Mouse (Mus musculus) MEL (cell line): ENCODE measurements around the gene Psmb10. TPM values are rescaled to one million over a fixed set of nuclear protein-coding genes. Genes with fewer than 3 reads are reported as not detected.

ENCODE experiments used
- DNase-seq: peaks from one replicate; pipeline ENCODE4 v3.0.0; 2011; ENCODE audit warnings: low read depth, low spot score
- H3K27ac ChIP-seq: 2 replicates; pipeline ENCODE4 v1.5.1; 2012; ENCODE audit warnings: low read depth, mild to moderate bottlenecking, control low read depth, low read length, moderate library complexity; ENCODE audit not compliant: control insufficient read depth
- H3K27me3 ChIP-seq, 2 experiments: fragments of 150-350 bp in 1 of 2; sonication (generic) in 1 of 2; 2 replicates each; pipeline ENCODE4 v1.6.1; 2012; ENCODE audit warnings: low read length in 2 of 2, mild to moderate bottlenecking in 2 of 2, improper control_type of control experiment in 1 of 2, moderate library complexity in 1 of 2; ENCODE audit not compliant: insufficient read depth in 2 of 2, control insufficient read depth in 1 of 2
- H3K36me3 ChIP-seq, 2 experiments: 2 replicates each; pipeline ENCODE4 v1.6.1; 2012 to 2014; ENCODE audit warnings: low read length in 2 of 2, improper control_type of control experiment in 1 of 2, inconsistent platforms in 1 of 2, mild to moderate bottlenecking in 1 of 2; ENCODE audit not compliant: insufficient read depth in 2 of 2, control insufficient read depth in 1 of 2
- H3K4me1 ChIP-seq, 2 experiments: fragments of 150-350 bp in 1 of 2; sonication (generic) in 1 of 2; 2 replicates each; pipeline ENCODE4 v1.6.1; 2012; ENCODE audit warnings: low read length in 2 of 2, improper control_type of control experiment in 1 of 2, mild to moderate bottlenecking in 1 of 2; ENCODE audit not compliant: insufficient read depth in 2 of 2, control insufficient read depth in 1 of 2
- H3K4me3 ChIP-seq, 2 experiments: fragments of 150-350 bp in 1 of 2; sonication (generic) in 1 of 2; 2 replicates each; pipeline ENCODE4 v1.5.1; 2012; ENCODE audit warnings: low read depth in 2 of 2, low read length in 2 of 2, mild to moderate bottlenecking in 2 of 2, moderate library complexity in 2 of 2, control low read depth in 1 of 2, improper control_type of control experiment in 1 of 2; ENCODE audit not compliant: control insufficient read depth in 1 of 2, insufficient read depth in 1 of 2
- H3K79me2 ChIP-seq: 2 replicates; pipeline ENCODE4 v1.6.1; 2012; ENCODE audit warnings: mild to moderate bottlenecking, low read length, moderate library complexity; ENCODE audit not compliant: control insufficient read depth, poor library complexity, insufficient read depth
- H3K9ac ChIP-seq: 2 replicates; pipeline ENCODE4 v1.6.1; 2012; ENCODE audit warnings: low read depth, mild to moderate bottlenecking, control low read depth, low read length, moderate library complexity; ENCODE audit not compliant: control insufficient read depth, poor library complexity, severe bottlenecking
- H3K9me3 ChIP-seq: fragments of 150-350 bp; sonication (generic); replicated peaks from 2 replicates; pipeline ENCODE4 v1.6.1; 2012; ENCODE audit warnings: mild to moderate bottlenecking, low read length, improper control_type of control experiment, moderate library complexity; ENCODE audit not compliant: insufficient read depth
- BHLHE40 ChIP-seq: IDR thresholded peaks from 2 replicates; pipeline ENCODE4 v1.6.1; 2012; ENCODE audit warnings: low read depth, mild to moderate bottlenecking, inconsistent platforms, low read length, improper control_type of control experiment, borderline replicate concordance
- CHD2 ChIP-seq: IDR thresholded peaks from 2 replicates; pipeline ENCODE4 v1.6.1; 2011; ENCODE audit warnings: low read length, improper control_type of control experiment
- CTCF ChIP-seq, 3 experiments: IDR thresholded peaks in 2 of 3; conservative IDR thresholded peaks in 1 of 3; 2 replicates each; pipeline ENCODE4 v1.5.1; 2011 to 2012; ENCODE audit warnings: low read length in 3 of 3, low read depth in 2 of 3, mild to moderate bottlenecking in 2 of 3, improper control_type of control experiment in 1 of 3, inconsistent platforms in 1 of 3, mixed read lengths in 1 of 3, moderate library complexity in 1 of 3; ENCODE audit not compliant: control insufficient read depth in 1 of 3, insufficient read depth in 1 of 3, poor library complexity in 1 of 3, severe bottlenecking in 1 of 3
- E2F4 ChIP-seq: IDR thresholded peaks from 2 replicates; pipeline ENCODE4 v1.6.1; 2011; ENCODE audit warnings: low read depth, low read length, improper control_type of control experiment, borderline replicate concordance
- EP300 ChIP-seq, 2 experiments: IDR thresholded peaks; 2 replicates each; pipeline ENCODE4 v1.6.1; 2011; ENCODE audit warnings: improper control_type of control experiment in 2 of 2, low read length in 2 of 2, low read depth in 1 of 2, mild to moderate bottlenecking in 1 of 2
- GATA1 ChIP-seq: IDR thresholded peaks from 2 replicates; pipeline ENCODE4 v1.6.1; 2011; ENCODE audit warnings: low read depth, low read length, improper control_type of control experiment
- JUND ChIP-seq: IDR thresholded peaks from 2 replicates; pipeline ENCODE4 v1.6.1; 2011; ENCODE audit warnings: low read depth, mild to moderate bottlenecking, improper control_type of control experiment, low read length
- KAT2A ChIP-seq: conservative IDR thresholded peaks from 2 replicates; pipeline ENCODE4 v1.6.1; 2012; ENCODE audit warnings: low read depth, low read length, improper control_type of control experiment, inconsistent platforms
- MAFK ChIP-seq: IDR thresholded peaks from 2 replicates; pipeline ENCODE4 v1.6.1; 2011; ENCODE audit warnings: low read depth, mild to moderate bottlenecking, low read length, improper control_type of control experiment, borderline replicate concordance
- MYB ChIP-seq: IDR thresholded peaks from 2 replicates; pipeline ENCODE4 v1.6.1; 2011; ENCODE audit warnings: mild to moderate bottlenecking, low read depth, low read length, improper control_type of control experiment
- NRF1 ChIP-seq: IDR thresholded peaks from 2 replicates; pipeline ENCODE4 v1.6.1; 2014; ENCODE audit warnings: low read depth, mild to moderate bottlenecking, inconsistent platforms, low read length, improper control_type of control experiment, moderate library complexity; ENCODE audit not compliant: poor library complexity, insufficient read depth, severe bottlenecking
- POLR2AphosphoS5 ChIP-seq: IDR thresholded peaks from 2 replicates; pipeline ENCODE4 v1.6.1; 2012; ENCODE audit warnings: low read depth, borderline replicate concordance, mild to moderate bottlenecking, inconsistent platforms, low read length, moderate library complexity, mixed read lengths
- SIN3A ChIP-seq: IDR thresholded peaks from 2 replicates; pipeline ENCODE4 v1.6.1; 2012; ENCODE audit warnings: low read length, improper control_type of control experiment, inconsistent platforms
- TAL1 ChIP-seq: IDR thresholded peaks from 2 replicates; pipeline ENCODE4 v1.6.1; 2012; ENCODE audit warnings: mild to moderate bottlenecking, inconsistent platforms, low read length, moderate library complexity, mixed read lengths
- UBTF ChIP-seq: IDR thresholded peaks from 2 replicates; pipeline ENCODE4 v1.6.1; 2012; ENCODE audit warnings: low read depth, mild to moderate bottlenecking, inconsistent platforms, low read length, improper control_type of control experiment, moderate library complexity, borderline replicate concordance; ENCODE audit not compliant: insufficient read depth
- USF1 ChIP-seq: IDR thresholded peaks from 2 replicates; pipeline ENCODE4 v1.6.1; 2014; ENCODE audit warnings: low read depth, mild to moderate bottlenecking, inconsistent platforms, low read length, improper control_type of control experiment, moderate library complexity
- USF2 ChIP-seq, 2 experiments: IDR thresholded peaks; 2 replicates each; pipeline ENCODE4 v1.6.1; 2011 to 2012; ENCODE audit warnings: improper control_type of control experiment in 2 of 2, low read length in 2 of 2, borderline replicate concordance in 1 of 2, inconsistent platforms in 1 of 2, low read depth in 1 of 2, mild to moderate bottlenecking in 1 of 2; ENCODE audit not compliant: insufficient read depth in 1 of 2
- ZC3H11A ChIP-seq: IDR thresholded peaks from 2 replicates; pipeline ENCODE4 v1.6.1; 2012; ENCODE audit warnings: low read depth, mild to moderate bottlenecking, inconsistent platforms, low read length, improper control_type of control experiment
- polyA plus RNA-seq, 2 experiments: library from polyadenylated mRNA; stranded (reverse) in 1 of 2; unstranded in 1 of 2; fragments of >175 nt in 1 of 2; fragments of >200 nt in 1 of 2; gene quantifications; 2 replicates each; pipeline versions ENCODE4 v1.2.1 to v1.2.4; 2012; ENCODE audit warnings: low replicate concordance in 2 of 2, low read depth in 1 of 2; ENCODE audit not compliant: insufficient read length in 2 of 2, insufficient read depth in 1 of 2, missing spikeins in 1 of 2
- total RNA-seq: library from RNA; depleted of rRNA; stranded (reverse); fragments of 300-350 nt; gene quantifications from 2 replicates; pipeline ENCODE4 v1.2.3, GENCODE M21; 2012

Gene Psmb10
- total and polyA plus RNA-seq, 3 experiments = 193 to 275 TPM; not detected in 1

GRCm38 (mm10) chr8:105951057-105951659 lies 12.9 kb upstream of the Psmb10 start:
- no peaks in the 10 kb centered on the region for H3K79me2 ChIP-seq
- peaks cover 2 to 4% of the 10 kb centered on the region in 2 experiments for H3K36me3 ChIP-seq
- no peaks in the 10 kb centered on the region for H3K27me3 ChIP-seq
- TF ChIP-seq POLR2AphosphoS5 (no peak), ZC3H11A (no peak), JUND (no peak)
- H3K4me3 ChIP-seq = no peak overlapping the region
- no peak overlapping the region for H3K9ac ChIP-seq
- no peak overlapping the region for H3K27ac ChIP-seq
- no peaks in the 10 kb centered on the region for H3K9me3 ChIP-seq
- no peak for DNase-seq
- no peaks in the 10 kb centered on the region for H3K4me1 ChIP-seq

- H3K36me3 ChIP-seq = peaks cover 2% of the 10 kb centered on the region in 2 experiments
Measured at GRCm38 (mm10) chr8:105949350-105949749, 11.1 kb upstream of the Psmb10 start.

GRCm38 (mm10) chr8:105943321-105943739 lies 5.1 kb upstream of the Psmb10 start, which contains the start of gene Lcat:
Gene Lcat (minus strand): TSS chr8:105943382.
- TF ChIP-seq GATA1 (no peak), ZC3H11A (no peak), USF2 (IDR thresholded peaks at IDR 0.05; ENCODE audit: borderline replicate concordance in 1 of 2, insufficient read depth in 1 of 2, low read depth in 1 of 2, low read length in 2 of 2) (no peak), USF1 (no peak), BHLHE40 (no peak), NRF1 (no peak), CTCF (IDR thresholded peaks at IDR 0.05 in 2 of 3, conservative IDR thresholded peaks at IDR 0.05 in 1 of 3; ENCODE audit: control insufficient read depth in 1 of 3, insufficient read depth in 1 of 3, low read depth in 2 of 3, low read length in 3 of 3, poor library complexity in 1 of 3, severe bottlenecking in 1 of 3) (no peak)
- TF ChIP-seq, all 39 proteins: peak for 0
- H3K9ac ChIP-seq = no peak within 1 kb of the TSS
- H3K4me1 ChIP-seq = no peaks in the 10 kb centered on the region
- no peak within 1 kb of the TSS for H3K4me3 ChIP-seq
- no peaks in the 10 kb centered on the region for H3K79me2 ChIP-seq
- H3K36me3 ChIP-seq = peaks cover 0 to 6% of the 10 kb centered on the region in 2 experiments; a peak in 3 of 4 replicates
- H3K27me3 ChIP-seq = no peaks in the 10 kb centered on the region
- H3K9me3 ChIP-seq = no peaks in the 10 kb centered on the region
- H3K27ac ChIP-seq = no peak within 1 kb of the TSS
- no peak for DNase-seq

More at GRCm38 (mm10) chr8:105949350-105949749, 11.1 kb upstream of the Psmb10 start:
- H3K27ac ChIP-seq = no peak overlapping the region
- TF ChIP-seq E2F4 = no peak
- no peak for TF ChIP-seq NRF1
- no peak for TF ChIP-seq MAFK
- no peak for TF ChIP-seq UBTF
- no peak for TF ChIP-seq SIN3A
- no peak for TF ChIP-seq KAT2A
- TF ChIP-seq TAL1 = no peak
- TF ChIP-seq EP300 (IDR thresholded peaks at IDR 0.05; ENCODE audit: low read depth in 1 of 2, low read length in 2 of 2) = no peak
- TF ChIP-seq CHD2 = no peak
- no peak for TF ChIP-seq MYB
- TF ChIP-seq BHLHE40 = no peak
- no peak for TF ChIP-seq POLR2AphosphoS5
- TF ChIP-seq, all 39 proteins: peak for 0
- Histone ChIP-seq H3K4me3 (no peak overlapping the region), H3K9me3 (no peaks in the 10 kb centered on the region), H3K27me3 (no peaks in the 10 kb centered on the region), H3K79me2 (no peaks in the 10 kb centered on the region), H3K9ac (no peak overlapping the region), H3K4me1 (no peaks in the 10 kb centered on the region)
- DNase-seq = peak; percentile 64
